Mouse (Mus musculus): Measurements from ENCODE around the gene Zdhhc22.

Zdhhc22 gene

GRCm38 (mm10) chr12:86931919-86932574, 58.2 kb downstream of the Zdhhc22 start:
- peak; percentile 96 for DNase-seq

- DNase-seq: no peak
These were observed 59.1 kb downstream of the Zdhhc22 start for GRCm38 (mm10) chr12:86930934-86931729.

Measured in lung, postnatal 10 days (tissue).